Mouse (Mus musculus): ENCODE measurements around the gene Taf3. TPM values are rescaled to one million over a fixed set of nuclear protein-coding genes. Genes with fewer than 3 reads are reported as not detected.

Taf3 gene
- total and polyA plus RNA-seq, 2 experiments: 1.1 to 2.6 TPM

DNA sequence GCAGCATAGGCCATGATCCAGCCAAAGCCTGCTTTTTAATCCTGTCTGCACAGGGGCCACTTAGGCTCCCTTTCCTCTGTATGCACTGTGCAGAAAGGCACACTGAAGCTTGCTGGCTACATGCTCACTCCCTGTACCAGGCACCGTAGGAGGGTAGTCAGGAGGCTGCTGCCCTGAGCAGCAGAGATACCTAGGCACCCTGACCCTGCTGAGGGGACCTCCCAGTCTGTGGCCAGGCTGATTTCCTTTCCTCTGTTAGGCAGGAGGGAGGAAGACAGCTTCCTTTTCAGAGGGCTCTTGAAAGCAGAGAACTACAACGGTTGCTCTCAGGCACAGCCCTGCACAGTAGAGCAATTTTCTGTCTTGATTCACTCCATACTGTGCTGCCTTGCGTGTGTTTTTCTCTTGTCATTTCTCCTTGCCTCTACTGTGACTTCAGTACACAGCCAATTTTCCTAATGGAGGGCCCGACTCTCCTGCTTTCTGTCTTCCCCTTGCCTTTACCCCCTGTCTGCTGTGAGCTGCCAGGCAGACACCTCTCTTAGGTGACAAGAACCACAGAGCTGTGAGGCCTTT lies 177.2 kb downstream of the Taf3 start:
- Histone ChIP-seq H3K27me3 (ENCODE audit: control insufficient read depth, insufficient read depth, low read length) (0 out of 2 replicates have a peak, but pooled peaks cover 2% of the 10 kb centered on the region), H3K4me1 (ENCODE audit: control insufficient read depth, insufficient read depth, low read length) (no peaks in the 10 kb centered on the region), H3K4me3 (ENCODE audit: insufficient read depth, low read depth, low read length) (no peak overlapping the region), H3K79me2 (ENCODE audit: control insufficient read depth, insufficient read depth, low read length) (no peaks in the 10 kb centered on the region), H3K9ac (ENCODE audit: low read depth, low read length) (no peak overlapping the region), H3K27ac (replicated peaks; ENCODE audit: insufficient read depth, low read depth, low read length) (no peak overlapping the region), H3K36me3 (ENCODE audit: control insufficient read depth, insufficient read depth, low read length) (no peaks in the 10 kb centered on the region)
- TF ChIP-seq CTCF (IDR thresholded peaks at IDR 0.05; ENCODE audit: low read depth, low read length) (no peak), POLR2A (IDR thresholded peaks at IDR 0.05; ENCODE audit: extremely low read depth, insufficient read depth, low read length) (no peak)
- no peak for DNase-seq (ENCODE audit: extremely low read depth, low read depth, low spot score)
- WGBS: 67% methylated on average over 4 of the region's 4 CpGs

GRCm38 (mm10) chr2:9867092-9867825 lies 181.1 kb downstream of the Taf3 start:
- Histone ChIP-seq H3K79me2 (ENCODE audit: control insufficient read depth, insufficient read depth, low read length) (no peaks in the 10 kb centered on the region), H3K36me3 (ENCODE audit: control insufficient read depth, insufficient read depth, low read length) (no peaks in the 10 kb centered on the region), H3K4me1 (ENCODE audit: control insufficient read depth, insufficient read depth, low read length) (no peaks in the 10 kb centered on the region), H3K27me3 (ENCODE audit: control insufficient read depth, insufficient read depth, low read length) (no peaks in the 10 kb centered on the region), H3K4me3 (ENCODE audit: insufficient read depth, low read depth, low read length) (no peak overlapping the region), H3K9ac (ENCODE audit: low read depth, low read length) (no peak overlapping the region), H3K27ac (replicated peaks; ENCODE audit: insufficient read depth, low read depth, low read length) (no peak overlapping the region)
- 77% methylated on average over 12 of the region's 12 CpGs for WGBS
- no peak for DNase-seq (ENCODE audit: extremely low read depth, low read depth, low spot score)
- TF ChIP-seq POLR2A (IDR thresholded peaks at IDR 0.05; ENCODE audit: extremely low read depth, insufficient read depth, low read length) (no peak), CTCF (IDR thresholded peaks at IDR 0.05; ENCODE audit: low read depth, low read length) (no peak)

Other genes with a start within 250 kb of the Taf3 start
- gene 4930412O13Rik, start 167.3 kb downstream of the Taf3 start, total RNA-seq (2014; rRNA removed): not detected in 2 replicates
- not detected in 2 replicates for gene 4930412O13Rik, start 167.3 kb downstream of the Taf3 start, polyA plus RNA-seq (2012; rRNA removed)
- not detected in 2 replicates for gene 9230102O04Rik, start 159.1 kb downstream of the Taf3 start, total RNA-seq (2014; rRNA removed)
- gene 9230102O04Rik, start 159.1 kb downstream of the Taf3 start, polyA plus RNA-seq (2012; rRNA removed): not detected in 2 replicates
- gene Gata3, start 158.6 kb downstream of the Taf3 start, total RNA-seq (2014; rRNA removed): 0.07 TPM in 1 of 2 replicates, not detected in the other
- gene Gata3, start 158.6 kb downstream of the Taf3 start, polyA plus RNA-seq (2012; rRNA removed): 0.33 and 0.42 TPM in 2 replicates
- gene Atp5c1, start 31.9 kb upstream of the Taf3 start, total RNA-seq (2014; rRNA removed): 559 and 593 TPM in 2 replicates
- gene Atp5c1, start 31.9 kb upstream of the Taf3 start, polyA plus RNA-seq (2012; rRNA removed): 314 and 324 TPM in 2 replicates
- 5.2 and 7.7 TPM in 2 replicates for gene Kin, start 32.0 kb upstream of the Taf3 start, total RNA-seq (2014; rRNA removed)
- 1.3 and 1.9 TPM in 2 replicates for gene Kin, start 32.0 kb upstream of the Taf3 start, polyA plus RNA-seq (2012; rRNA removed)
- 677 and 1,125 TPM in 2 replicates for gene Itih2, start 82.8 kb upstream of the Taf3 start, total RNA-seq (2014; rRNA removed)
- gene Itih2, start 82.8 kb upstream of the Taf3 start, polyA plus RNA-seq (2012; rRNA removed): 409 and 422 TPM in 2 replicates
- gene Itih5, start 105.0 kb upstream of the Taf3 start, total RNA-seq (2014; rRNA removed): 7.4 and 7.8 TPM in 2 replicates
- gene Itih5, start 105.0 kb upstream of the Taf3 start, polyA plus RNA-seq (2012; rRNA removed): 1.9 and 4.6 TPM in 2 replicates

Measured in liver, adult 2 months (tissue).